Mouse (Mus musculus): ENCODE data around the gene Acox3.

DNA sequence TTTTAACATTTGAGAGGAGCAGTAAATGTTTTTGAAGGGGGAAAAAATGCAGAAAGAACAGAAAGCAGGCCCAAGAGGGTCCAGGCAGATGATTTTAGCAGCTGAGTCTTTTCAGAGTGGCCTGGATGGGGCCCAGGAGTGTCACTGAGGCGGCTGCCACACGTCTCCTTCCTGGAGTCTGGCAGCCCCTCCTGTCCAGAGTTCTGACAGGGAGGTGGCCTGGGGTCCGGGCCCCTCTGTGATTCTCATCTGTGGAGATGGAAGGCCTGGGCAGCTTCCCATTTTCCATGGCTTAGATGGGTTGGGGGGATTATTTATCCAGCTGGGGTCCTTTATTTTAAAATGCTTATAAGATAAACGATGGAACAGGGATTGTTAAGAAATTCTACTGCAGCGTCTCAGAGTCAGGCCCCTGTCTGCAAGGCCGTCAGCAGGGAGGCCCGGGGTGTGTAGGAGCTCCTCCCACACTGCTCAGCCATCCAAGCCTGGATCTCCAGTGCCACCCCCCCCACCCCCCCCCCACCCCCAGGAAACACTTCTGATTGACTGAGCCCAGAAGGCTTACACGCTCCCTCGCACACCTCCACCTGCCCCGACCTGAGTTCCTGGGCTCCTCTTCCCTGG, 59.2 kb downstream of the Acox3 start:
- TF ChIP-seq CTCF (conservative IDR thresholded peaks at IDR 0.05; ENCODE audit: insufficient read depth, insufficient read length, low read depth, low read length) (no peak), POLR2A (IDR thresholded peaks at IDR 0.05; ENCODE audit: low read depth, low read length) (no peak)
